Mouse (Mus musculus) spleen, adult 18-20 months (tissue): ENCODE measurements around the gene Zfp143.

Experiments used
- DNase-seq, 2 experiments: peaks; one replicate each; pipeline ENCODE4 v3.0.0; 2022; ENCODE audit warnings: mixed read lengths in 2 of 2

The Zfp143 gene

GRCm38 (mm10) chr7:110143863-110144262 lies 82.8 kb downstream of the Zfp143 start:
- DNase-seq: no peak
